Mouse (Mus musculus): ENCODE results near the gene Rassf5. TPM values are rescaled to one million over a fixed set of nuclear protein-coding genes. Genes with fewer than 3 reads are reported as not detected.

The Rassf5 gene
- polyA plus RNA-seq, 1 experiment from 2014 or later: 7.1 TPM

GRCm38 (mm10) chr1:131195653-131196052, 49.4 kb downstream of the Rassf5 start:
- peak overlapping the region; percentile 41; the same call in 1 of the 2 replicates for H3K9ac ChIP-seq (ENCODE audit: low read length)
- 57% methylated on average over 7 of the region's 7 CpGs for WGBS

GRCm38 (mm10) chr1:131193746-131194145, 51.3 kb downstream of the Rassf5 start:
- Histone ChIP-seq H3K27me3 (ENCODE audit: control insufficient read depth, insufficient read depth, low read length) (no peaks in the 10 kb centered on the region), H3K4me2 (ENCODE audit: low read depth, low read length) (no peak overlapping the region), H3K4me3 (replicated peaks; ENCODE audit: low read length) (no peak overlapping the region), H3K36me3 (ENCODE audit: control insufficient read depth, insufficient read depth, low read length) (no peaks in the 10 kb centered on the region), H3K27ac (ENCODE audit: low read length) (no peak overlapping the region), H3K9me3 (replicated peaks; ENCODE audit: control insufficient read depth, low read length) (no peaks in the 10 kb centered on the region), H3K9ac (ENCODE audit: low read length) (no peak overlapping the region), H3K4me1 (ENCODE audit: control insufficient read depth, insufficient read depth, low read length) (0 out of 2 replicates have a peak, but pooled peaks cover 5% of the 10 kb centered on the region)
- no peak for ATAC-seq (ENCODE audit: insufficient read depth, low FRiP score)
- WGBS: 59% methylated on average over 3 of the region's 3 CpGs

More at GRCm38 (mm10) chr1:131195653-131196052, 49.4 kb downstream of the Rassf5 start:
- 0 out of 2 replicates have a peak, but pooled peaks have one; percentile 12 for ATAC-seq (ENCODE audit: insufficient read depth, low FRiP score)
- Histone ChIP-seq H3K27ac (ENCODE audit: low read length) (peak overlapping the region; percentile 89), H3K36me3 (ENCODE audit: control insufficient read depth, insufficient read depth, low read length) (no peaks in the 10 kb centered on the region), H3K4me3 (replicated peaks; ENCODE audit: low read length) (no peak overlapping the region), H3K4me2 (ENCODE audit: low read depth, low read length) (no peak overlapping the region), H3K9me3 (replicated peaks; ENCODE audit: control insufficient read depth, low read length) (no peaks in the 10 kb centered on the region), H3K27me3 (ENCODE audit: control insufficient read depth, insufficient read depth, low read length) (no peaks in the 10 kb centered on the region), H3K4me1 (ENCODE audit: control insufficient read depth, insufficient read depth, low read length) (peaks cover 18% of the 10 kb centered on the region)

GRCm38 (mm10) chr1:131188655-131189054, 56.4 kb downstream of the Rassf5 start:
- Histone ChIP-seq H3K4me1 (ENCODE audit: control insufficient read depth, insufficient read depth, low read length) (peaks cover 13% of the 10 kb centered on the region), H3K9ac (ENCODE audit: low read length) (no peak overlapping the region), H3K36me3 (ENCODE audit: control insufficient read depth, insufficient read depth, low read length) (no peaks in the 10 kb centered on the region), H3K9me3 (replicated peaks; ENCODE audit: control insufficient read depth, low read length) (no peaks in the 10 kb centered on the region), H3K4me3 (replicated peaks; ENCODE audit: low read length) (no peak overlapping the region), H3K4me2 (ENCODE audit: low read depth, low read length) (no peak overlapping the region), H3K27ac (ENCODE audit: low read length) (no peak overlapping the region), H3K27me3 (ENCODE audit: control insufficient read depth, insufficient read depth, low read length) (no peaks in the 10 kb centered on the region)
- no peak for ATAC-seq (ENCODE audit: insufficient read depth, low FRiP score)
- WGBS: 89% methylated on average over 5 of the region's 5 CpGs

GRCm38 (mm10) chr1:131187856-131188255, 57.2 kb downstream of the Rassf5 start:
- Histone ChIP-seq H3K9ac (ENCODE audit: low read length) (no peak overlapping the region), H3K27ac (ENCODE audit: low read length) (no peak overlapping the region; the same call in 1 of the 2 replicates), H3K27me3 (ENCODE audit: control insufficient read depth, insufficient read depth, low read length) (no peaks in the 10 kb centered on the region), H3K36me3 (ENCODE audit: control insufficient read depth, insufficient read depth, low read length) (no peaks in the 10 kb centered on the region), H3K4me3 (replicated peaks; ENCODE audit: low read length) (no peak overlapping the region), H3K4me2 (ENCODE audit: low read depth, low read length) (no peak overlapping the region), H3K9me3 (replicated peaks; ENCODE audit: control insufficient read depth, low read length) (no peaks in the 10 kb centered on the region), H3K4me1 (ENCODE audit: control insufficient read depth, insufficient read depth, low read length) (peaks cover 14% of the 10 kb centered on the region)
- no peak for ATAC-seq (ENCODE audit: insufficient read depth, low FRiP score)
- 73% methylated on average over 5 of the region's 5 CpGs for WGBS

- H3K27me3 ChIP-seq (ENCODE audit: control insufficient read depth, insufficient read depth, low read length): no peaks in the 10 kb centered on the region
- H3K4me1 ChIP-seq (ENCODE audit: control insufficient read depth, insufficient read depth, low read length): peaks cover 15% of the 10 kb centered on the region
- no peak for ATAC-seq (ENCODE audit: insufficient read depth, low FRiP score)
- no peaks in the 10 kb centered on the region for H3K36me3 ChIP-seq (ENCODE audit: control insufficient read depth, insufficient read depth, low read length)
- WGBS: 69% methylated on average over 6 of the region's 6 CpGs
- H3K4me3 ChIP-seq (replicated peaks; ENCODE audit: low read length): no peak overlapping the region
- no peak overlapping the region for H3K4me2 ChIP-seq (ENCODE audit: low read depth, low read length)
- H3K27ac ChIP-seq (ENCODE audit: low read length): no peak overlapping the region
- no peaks in the 10 kb centered on the region for H3K9me3 ChIP-seq (replicated peaks; ENCODE audit: control insufficient read depth, low read length)
- no peak overlapping the region for H3K9ac ChIP-seq (ENCODE audit: low read length)
Observed at GRCm38 (mm10) chr1:131186995-131187394, 58.1 kb downstream of the Rassf5 start.

- Histone ChIP-seq H3K4me2 (ENCODE audit: low read depth, low read length) (no peak overlapping the region), H3K27ac (ENCODE audit: low read length) (no peak overlapping the region), H3K9ac (ENCODE audit: low read length) (no peak overlapping the region), H3K9me3 (replicated peaks; ENCODE audit: control insufficient read depth, low read length) (no peaks in the 10 kb centered on the region), H3K4me1 (ENCODE audit: control insufficient read depth, insufficient read depth, low read length) (peaks cover 19% of the 10 kb centered on the region), H3K4me3 (replicated peaks; ENCODE audit: low read length) (no peak overlapping the region), H3K27me3 (ENCODE audit: control insufficient read depth, insufficient read depth, low read length) (no peaks in the 10 kb centered on the region), H3K36me3 (ENCODE audit: control insufficient read depth, insufficient read depth, low read length) (no peaks in the 10 kb centered on the region)
- 64% methylated on average over 13 of the region's 13 CpGs for WGBS
- ATAC-seq (ENCODE audit: insufficient read depth, low FRiP score): no peak
Observed at GRCm38 (mm10) chr1:131185821-131186506, 59.1 kb downstream of the Rassf5 start.

GRCm38 (mm10) chr1:131184956-131185660, 60.0 kb downstream of the Rassf5 start:
- no peak for ATAC-seq (ENCODE audit: insufficient read depth, low FRiP score)
- no peaks in the 10 kb centered on the region for H3K27me3 ChIP-seq (ENCODE audit: control insufficient read depth, insufficient read depth, low read length)
- H3K4me1 ChIP-seq (ENCODE audit: control insufficient read depth, insufficient read depth, low read length): peaks cover 20% of the 10 kb centered on the region
- no peak overlapping the region for H3K4me3 ChIP-seq (replicated peaks; ENCODE audit: low read length)
- WGBS: 71% methylated on average over 8 of the region's 8 CpGs
- no peak overlapping the region for H3K4me2 ChIP-seq (ENCODE audit: low read depth, low read length)
- H3K27ac ChIP-seq (ENCODE audit: low read length): peak overlapping the region; percentile 70
- H3K36me3 ChIP-seq (ENCODE audit: control insufficient read depth, insufficient read depth, low read length): no peaks in the 10 kb centered on the region
- no peak overlapping the region for H3K9ac ChIP-seq (ENCODE audit: low read length)
- H3K9me3 ChIP-seq (replicated peaks; ENCODE audit: control insufficient read depth, low read length): no peaks in the 10 kb centered on the region

- peak; percentile 43; the same call in 1 of the 2 replicates for ATAC-seq (ENCODE audit: insufficient read depth, low FRiP score)
- no peaks in the 10 kb centered on the region for H3K9me3 ChIP-seq (replicated peaks; ENCODE audit: control insufficient read depth, low read length)
- no peak overlapping the region for H3K4me3 ChIP-seq (replicated peaks; ENCODE audit: low read length)
- no peak overlapping the region for H3K9ac ChIP-seq (ENCODE audit: low read length)
- no peaks in the 10 kb centered on the region for H3K27me3 ChIP-seq (ENCODE audit: control insufficient read depth, insufficient read depth, low read length)
- H3K27ac ChIP-seq (ENCODE audit: low read length): peak overlapping the region; percentile 70
- 63% methylated on average over 9 of the region's 9 CpGs for WGBS
- no peak overlapping the region for H3K4me2 ChIP-seq (ENCODE audit: low read depth, low read length)
- no peaks in the 10 kb centered on the region for H3K36me3 ChIP-seq (ENCODE audit: control insufficient read depth, insufficient read depth, low read length)
- H3K4me1 ChIP-seq (ENCODE audit: control insufficient read depth, insufficient read depth, low read length): peaks cover 20% of the 10 kb centered on the region
Observed at GRCm38 (mm10) chr1:131184253-131184955, 60.7 kb downstream of the Rassf5 start.

GRCm38 (mm10) chr1:131183201-131183600, 61.9 kb downstream of the Rassf5 start:
- Histone ChIP-seq H3K4me3 (replicated peaks; ENCODE audit: low read length) (no peak overlapping the region), H3K9me3 (replicated peaks; ENCODE audit: control insufficient read depth, low read length) (no peaks in the 10 kb centered on the region), H3K4me1 (ENCODE audit: control insufficient read depth, insufficient read depth, low read length) (peaks cover 20% of the 10 kb centered on the region), H3K27ac (ENCODE audit: low read length) (no peak overlapping the region), H3K9ac (ENCODE audit: low read length) (no peak overlapping the region), H3K27me3 (ENCODE audit: control insufficient read depth, insufficient read depth, low read length) (no peaks in the 10 kb centered on the region), H3K36me3 (ENCODE audit: control insufficient read depth, insufficient read depth, low read length) (no peaks in the 10 kb centered on the region), H3K4me2 (ENCODE audit: low read depth, low read length) (no peak overlapping the region)
- WGBS: 82% methylated on average over 7 of the region's 7 CpGs
- no peak for ATAC-seq (ENCODE audit: insufficient read depth, low FRiP score)

Measured in stomach, embryonic 16.5 days (tissue).